Mouse (Mus musculus): ENCODE measurements around the gene Map9. TPM values are rescaled to one million over a fixed set of nuclear protein-coding genes. Genes with fewer than 3 reads are reported as not detected.
"Not testable (repeated sequence)": the region's sequence is repeated elsewhere in the genome, so short reads cannot be mapped to it uniquely, and the experiment has no call there.

Gene Map9
- polyA plus RNA-seq (2014; fragmentation: Nextera tagmentation; extraction: Ambion mirVana), result 68.3 and 96.6 TPM in 2 replicates

DNA sequence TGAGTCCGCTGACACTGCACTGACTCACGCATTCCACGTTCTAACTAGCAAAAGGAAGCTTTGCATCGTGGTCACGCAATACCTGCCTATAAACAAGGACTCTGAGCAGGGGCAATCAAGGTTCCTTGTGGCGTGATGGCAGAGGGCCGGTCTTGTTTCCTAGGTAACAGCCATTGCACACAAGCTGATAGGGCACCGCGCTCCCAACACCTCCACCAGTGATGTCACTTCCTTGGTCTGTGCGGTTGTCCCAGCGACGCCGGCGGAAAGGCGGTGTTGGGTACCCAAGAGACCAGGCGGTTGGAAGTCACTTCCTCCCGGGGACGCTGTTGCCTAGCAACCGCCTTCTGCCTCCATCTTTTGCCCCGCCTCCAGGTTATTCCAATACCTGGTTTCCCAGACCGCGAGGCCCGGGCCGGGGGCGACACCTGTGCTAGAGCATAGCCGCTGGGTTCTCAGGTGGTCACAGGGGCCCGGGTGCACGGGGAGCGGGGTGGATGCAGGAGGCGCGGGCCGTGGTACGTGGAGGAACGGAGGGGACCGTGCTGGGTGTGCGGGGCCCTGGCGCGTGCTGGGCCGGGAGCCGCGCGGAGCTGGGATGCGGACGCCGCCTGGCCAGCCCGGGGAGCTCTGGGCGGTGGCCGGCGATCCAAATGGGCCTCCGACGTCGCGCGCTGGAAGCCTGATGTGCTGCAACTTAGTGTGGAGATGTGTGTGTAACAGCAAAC, at the start of gene Map9:
Map9 (plus strand) TSS at position 248 of the 728 bp plus-strand sequence.
- H3K4me1 ChIP-seq (replicated peaks; ENCODE audit: control insufficient read depth, insufficient read depth, low read length), result peaks cover 8% of the 10 kb centered on the region
- H3K27ac ChIP-seq, result peak within 1 kb of the TSS; percentile 85
- ATAC-seq (ENCODE audit: low FRiP score) (peak; percentile 100), DNase-seq (ENCODE audit: low spot score) (peak; percentile 97)
- H3K9ac ChIP-seq, result peak within 1 kb of the TSS; percentile 79
- WGBS, result under 1% methylated on average over 54 of the region's 54 CpGs
- H3K4me2 ChIP-seq (replicated peaks), result peak within 1 kb of the TSS; percentile 65
- no peaks in the 10 kb centered on the region for H3K9me3 ChIP-seq (ENCODE audit: control insufficient read depth, low read length)
- H3K4me3 ChIP-seq (replicated peaks; ENCODE audit: low read length), result peak within 1 kb of the TSS; percentile 93
- peaks cover 13% of the 10 kb centered on the region; the same call in 1 of the 2 replicates for H3K36me3 ChIP-seq (replicated peaks; ENCODE audit: control insufficient read depth, insufficient read depth)
- H3K27me3 ChIP-seq (ENCODE audit: control insufficient read depth, insufficient read depth, low read length), result no peaks in the 10 kb centered on the region

- Histone ChIP-seq H3K4me3 (replicated peaks; ENCODE audit: low read length) (no peak overlapping the region), H3K27me3 (ENCODE audit: control insufficient read depth, insufficient read depth, low read length) (no peaks in the 10 kb centered on the region), H3K4me2 (replicated peaks) (no peak overlapping the region), H3K9me3 (ENCODE audit: control insufficient read depth, low read length) (no peaks in the 10 kb centered on the region), H3K4me1 (replicated peaks; ENCODE audit: control insufficient read depth, insufficient read depth, low read length) (no peaks in the 10 kb centered on the region), H3K27ac (no peak overlapping the region), H3K36me3 (replicated peaks; ENCODE audit: control insufficient read depth, insufficient read depth) (no peaks in the 10 kb centered on the region), H3K9ac (no peak overlapping the region)
- 93% methylated on average over 4 of the region's 4 CpGs for WGBS
- no peak for ATAC-seq (ENCODE audit: low FRiP score)
- no peak for DNase-seq (ENCODE audit: low spot score)
Observed at GRCm38 (mm10) chr3:82315728-82316127, 42.1 kb upstream of the Map9 start.

DNA sequence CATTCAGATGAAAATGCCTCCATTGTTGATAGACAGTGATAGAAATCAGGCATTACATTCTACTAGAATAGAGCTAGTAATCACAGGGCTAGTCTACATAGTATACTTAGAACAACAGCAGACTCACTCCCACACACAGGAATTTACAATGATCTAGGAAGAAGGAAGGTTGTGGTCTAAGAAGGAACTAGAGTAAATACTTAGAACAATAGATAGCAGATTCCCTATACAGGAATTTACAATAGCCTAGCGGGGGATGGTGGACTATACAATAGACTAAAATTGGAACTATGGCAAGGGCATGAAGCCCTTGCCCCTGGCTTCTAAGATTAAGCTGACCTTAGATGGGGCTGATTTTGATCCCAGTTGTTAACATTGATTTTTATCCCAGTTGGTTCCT, 31.1 kb upstream of the Map9 start:
- not testable (repeated sequence) for DNase-seq (ENCODE audit: low spot score); ATAC-seq (ENCODE audit: low FRiP score); H3K27me3 ChIP-seq (ENCODE audit: control insufficient read depth, insufficient read depth, low read length); H3K9me3 ChIP-seq (ENCODE audit: control insufficient read depth, low read length); H3K4me1 ChIP-seq (replicated peaks; ENCODE audit: control insufficient read depth, insufficient read depth, low read length); H3K36me3 ChIP-seq (replicated peaks; ENCODE audit: control insufficient read depth, insufficient read depth); H3K4me2 ChIP-seq (replicated peaks); H3K27ac ChIP-seq; H3K4me3 ChIP-seq (replicated peaks; ENCODE audit: low read length); H3K9ac ChIP-seq
- 94% methylated on average over 1 of the region's 1 CpGs for WGBS

DNA sequence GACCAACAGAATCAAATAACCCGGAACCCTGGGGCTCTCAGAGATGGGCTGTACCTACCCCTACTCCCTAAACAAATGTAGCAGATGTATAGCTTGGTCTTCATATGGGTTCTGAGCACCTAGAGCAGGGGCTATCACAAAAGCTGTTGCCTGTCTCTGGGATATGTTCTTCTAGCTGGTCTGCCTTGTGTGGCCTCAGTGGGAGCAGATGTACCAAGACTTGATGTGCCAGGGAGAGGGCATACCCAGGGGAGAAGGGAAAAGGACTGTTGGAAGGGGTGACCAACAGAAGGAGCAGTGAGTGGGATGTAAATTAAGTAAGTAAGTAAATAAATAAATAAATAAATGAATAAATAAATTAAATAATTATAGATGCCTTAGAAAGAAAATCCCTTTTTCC, 25.8 kb upstream of the Map9 start:
- Histone ChIP-seq H3K36me3 (replicated peaks; ENCODE audit: control insufficient read depth, insufficient read depth) (no peaks in the 10 kb centered on the region), H3K4me1 (replicated peaks; ENCODE audit: control insufficient read depth, insufficient read depth, low read length) (0 out of 2 replicates have a peak, but pooled peaks cover 4% of the 10 kb centered on the region), H3K4me2 (replicated peaks) (no peak overlapping the region), H3K9me3 (ENCODE audit: control insufficient read depth, low read length) (peaks cover 5% of the 10 kb centered on the region; the same call in 1 of the 2 replicates), H3K27me3 (ENCODE audit: control insufficient read depth, insufficient read depth, low read length) (no peaks in the 10 kb centered on the region), H3K9ac (no peak overlapping the region), H3K27ac (no peak overlapping the region), H3K4me3 (replicated peaks; ENCODE audit: low read length) (no peak overlapping the region)
- WGBS, result 92% methylated on average over 1 of the region's 1 CpGs
- DNase-seq (ENCODE audit: low spot score), result no peak
- ATAC-seq (ENCODE audit: low FRiP score), result no peak

DNA sequence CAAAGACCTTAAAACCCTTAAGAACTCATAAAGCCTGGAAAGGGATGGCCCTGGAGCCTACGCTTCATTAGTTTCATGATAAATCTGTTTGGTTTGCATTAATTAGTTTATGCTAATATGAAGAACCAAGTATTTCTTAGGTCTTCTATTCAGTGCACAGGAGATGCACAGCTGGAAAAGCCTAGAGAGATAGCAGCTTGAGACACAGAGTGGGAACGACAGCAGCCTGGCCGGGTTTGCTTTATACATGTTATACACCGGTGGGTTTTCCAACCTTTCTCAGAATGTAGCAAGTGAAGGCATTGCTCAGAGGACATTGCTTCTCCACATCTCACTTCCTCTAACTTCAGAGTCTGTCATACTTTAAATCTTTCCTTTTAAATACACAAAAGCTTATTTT, 25.3 kb upstream of the Map9 start:
- no peak overlapping the region for H3K9ac ChIP-seq
- 61% methylated on average over 4 of the region's 4 CpGs for WGBS
- H3K27ac ChIP-seq, result no peak overlapping the region
- no peak overlapping the region for H3K4me3 ChIP-seq (replicated peaks; ENCODE audit: low read length)
- H3K4me1 ChIP-seq (replicated peaks; ENCODE audit: control insufficient read depth, insufficient read depth, low read length), result 0 out of 2 replicates have a peak, but pooled peaks cover 4% of the 10 kb centered on the region
- peaks cover 5% of the 10 kb centered on the region; the same call in 1 of the 2 replicates for H3K9me3 ChIP-seq (ENCODE audit: control insufficient read depth, low read length)
- no peak overlapping the region for H3K4me2 ChIP-seq (replicated peaks)
- no peaks in the 10 kb centered on the region for H3K27me3 ChIP-seq (ENCODE audit: control insufficient read depth, insufficient read depth, low read length)
- ATAC-seq (ENCODE audit: low FRiP score) (no peak), DNase-seq (ENCODE audit: low spot score) (no peak)
- H3K36me3 ChIP-seq (replicated peaks; ENCODE audit: control insufficient read depth, insufficient read depth), result no peaks in the 10 kb centered on the region

GRCm38 (mm10) chr3:82333128-82333969, 24.5 kb upstream of the Map9 start:
- Histone ChIP-seq H3K27ac (no peak overlapping the region), H3K4me3 (replicated peaks; ENCODE audit: low read length) (peak overlapping the region; percentile 25), H3K27me3 (ENCODE audit: control insufficient read depth, insufficient read depth, low read length) (no peaks in the 10 kb centered on the region), H3K9me3 (ENCODE audit: control insufficient read depth, low read length) (peaks cover 5% of the 10 kb centered on the region; the same call in 1 of the 2 replicates), H3K4me1 (replicated peaks; ENCODE audit: control insufficient read depth, insufficient read depth, low read length) (0 out of 2 replicates have a peak, but pooled peaks cover 4% of the 10 kb centered on the region), H3K4me2 (replicated peaks) (peak overlapping the region; percentile 55), H3K36me3 (replicated peaks; ENCODE audit: control insufficient read depth, insufficient read depth) (no peaks in the 10 kb centered on the region), H3K9ac (peak overlapping the region; percentile 52)
- ATAC-seq (ENCODE audit: low FRiP score) (peak; percentile 77), DNase-seq (ENCODE audit: low spot score) (peak; percentile 90)
- 10% methylated on average over 16 of the region's 16 CpGs for WGBS

DNA sequence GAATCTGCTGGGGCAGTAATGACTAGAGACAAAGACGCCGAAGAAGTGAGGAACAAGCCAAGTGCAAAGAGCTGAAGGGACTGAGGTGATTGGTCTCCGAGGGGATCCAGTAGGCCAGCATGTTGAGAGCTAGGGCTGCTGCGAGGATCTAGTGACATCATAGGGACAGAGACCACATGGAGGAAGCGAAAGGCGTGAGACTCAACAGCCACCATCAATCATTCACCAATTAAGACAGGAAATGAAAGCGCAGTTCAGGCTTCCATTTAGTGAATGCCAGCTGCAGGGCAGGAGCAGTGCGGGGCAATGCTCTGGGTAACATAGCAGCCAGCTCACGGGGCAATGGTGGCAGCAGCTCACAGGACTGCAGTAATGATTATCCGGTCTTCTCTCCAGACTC, 17.7 kb upstream of the Map9 start:
- Histone ChIP-seq H3K4me2 (replicated peaks) (no peak overlapping the region), H3K27me3 (ENCODE audit: control insufficient read depth, insufficient read depth, low read length) (no peaks in the 10 kb centered on the region), H3K9me3 (ENCODE audit: control insufficient read depth, low read length) (no peaks in the 10 kb centered on the region), H3K36me3 (replicated peaks; ENCODE audit: control insufficient read depth, insufficient read depth) (no peaks in the 10 kb centered on the region), H3K4me3 (replicated peaks; ENCODE audit: low read length) (no peak overlapping the region), H3K27ac (no peak overlapping the region), H3K4me1 (replicated peaks; ENCODE audit: control insufficient read depth, insufficient read depth, low read length) (no peaks in the 10 kb centered on the region), H3K9ac (no peak overlapping the region)
- 70% methylated on average over 10 of the region's 10 CpGs for WGBS
- DNase-seq (ENCODE audit: low spot score) (no peak), ATAC-seq (ENCODE audit: low FRiP score) (no peak)

- Histone ChIP-seq H3K27me3 (ENCODE audit: control insufficient read depth, insufficient read depth, low read length) (no peaks in the 10 kb centered on the region), H3K4me1 (replicated peaks; ENCODE audit: control insufficient read depth, insufficient read depth, low read length) (no peaks in the 10 kb centered on the region), H3K9ac (no peak overlapping the region), H3K4me3 (replicated peaks; ENCODE audit: low read length) (no peak overlapping the region), H3K27ac (no peak overlapping the region), H3K36me3 (replicated peaks; ENCODE audit: control insufficient read depth, insufficient read depth) (no peaks in the 10 kb centered on the region), H3K9me3 (ENCODE audit: control insufficient read depth, low read length) (no peaks in the 10 kb centered on the region), H3K4me2 (replicated peaks) (no peak overlapping the region)
- 79% methylated on average over 2 of the region's 2 CpGs for WGBS
- no peak for ATAC-seq (ENCODE audit: low FRiP score)
- DNase-seq (ENCODE audit: low spot score), result no peak
Observed at GRCm38 (mm10) chr3:82348277-82348860, 9.5 kb upstream of the Map9 start.

GRCm38 (mm10) chr3:82350321-82350720, 7.5 kb upstream of the Map9 start:
- 44% methylated on average over 2 of the region's 2 CpGs for WGBS
- Histone ChIP-seq H3K9me3 (ENCODE audit: control insufficient read depth, low read length) (no peaks in the 10 kb centered on the region), H3K27me3 (ENCODE audit: control insufficient read depth, insufficient read depth, low read length) (no peaks in the 10 kb centered on the region), H3K4me1 (replicated peaks; ENCODE audit: control insufficient read depth, insufficient read depth, low read length) (no peaks in the 10 kb centered on the region), H3K4me2 (replicated peaks) (no peak overlapping the region), H3K36me3 (replicated peaks; ENCODE audit: control insufficient read depth, insufficient read depth) (no peaks in the 10 kb centered on the region), H3K27ac (no peak overlapping the region), H3K4me3 (replicated peaks; ENCODE audit: low read length) (no peak overlapping the region), H3K9ac (no peak overlapping the region)
- ATAC-seq (ENCODE audit: low FRiP score) (no peak), DNase-seq (ENCODE audit: low spot score) (peak; percentile 57)

Measured in hindbrain, embryonic 14.5 days (tissue).